Mouse (Mus musculus): ENCODE measurements around the gene Ddit4. TPM values are rescaled to one million over a fixed set of nuclear protein-coding genes. Genes with fewer than 3 reads are reported as not detected.

The Ddit4 gene
- polyA plus RNA-seq, 1 experiment from 2014 or later, result 58.7 TPM

DNA sequence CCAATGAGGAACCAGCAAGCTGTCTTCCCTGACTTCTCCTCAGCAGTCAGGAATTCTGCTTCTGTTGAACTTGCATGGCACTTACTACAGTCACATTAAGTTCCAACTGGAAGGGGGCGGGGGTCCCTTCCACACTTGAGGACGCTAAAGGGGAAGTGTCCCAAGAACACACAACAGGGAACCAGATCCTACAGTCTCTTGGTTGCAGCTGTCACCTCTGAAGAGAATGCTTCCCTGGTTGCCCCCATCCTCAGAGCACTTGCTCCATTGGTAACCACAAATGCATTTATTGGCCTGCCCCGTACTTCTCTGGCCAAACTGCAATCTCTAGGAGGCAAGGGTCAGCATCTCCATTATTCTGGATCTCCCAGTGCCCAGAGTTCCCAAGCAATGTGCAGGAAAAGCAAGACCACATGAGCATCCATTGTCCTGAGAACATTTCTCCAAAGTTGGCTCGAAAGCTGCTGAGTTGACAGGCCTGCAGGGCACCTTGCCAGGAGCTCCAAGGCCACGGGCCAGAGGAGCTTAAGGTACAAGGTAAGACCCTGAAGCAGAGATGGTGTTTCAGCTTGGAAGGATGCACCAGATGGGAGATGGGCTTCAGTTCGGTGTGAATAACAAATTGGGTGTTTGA, 15.8 kb upstream of the Ddit4 start:
- no peak overlapping the region for H3K4me3 ChIP-seq
- no peak for DNase-seq (ENCODE audit: low spot score)
- no peaks in the 10 kb centered on the region for H3K36me3 ChIP-seq
- 92% methylated on average over 6 of the region's 6 CpGs for WGBS
- H3K27me3 ChIP-seq (ENCODE audit: low read depth, poor library complexity, severe bottlenecking), result no peaks in the 10 kb centered on the region
- no peaks in the 10 kb centered on the region for H3K9me3 ChIP-seq (replicated peaks)
- peak overlapping the region; percentile 31; the same call in 1 of the 2 replicates for H3K27ac ChIP-seq
- H3K4me1 ChIP-seq, result peaks cover 54% of the 10 kb centered on the region

- DNase-seq (ENCODE audit: low spot score), result no peak
- Histone ChIP-seq H3K4me1 (peaks cover 54% of the 10 kb centered on the region), H3K27me3 (ENCODE audit: low read depth, poor library complexity, severe bottlenecking) (no peaks in the 10 kb centered on the region), H3K27ac (peak overlapping the region; percentile 96), H3K9me3 (replicated peaks) (no peaks in the 10 kb centered on the region), H3K4me3 (no peak overlapping the region), H3K36me3 (no peaks in the 10 kb centered on the region)
- WGBS, result 91% methylated on average over 6 of the region's 6 CpGs
Measured at GRCm38 (mm10) chr10:59966743-59967142, 15.1 kb upstream of the Ddit4 start.

- Histone ChIP-seq H3K4me1 (peaks cover 52% of the 10 kb centered on the region), H3K27me3 (ENCODE audit: low read depth, poor library complexity, severe bottlenecking) (no peaks in the 10 kb centered on the region), H3K36me3 (no peaks in the 10 kb centered on the region), H3K4me3 (peak overlapping the region; percentile 40; the same call in 1 of the 2 replicates), H3K9me3 (replicated peaks) (no peaks in the 10 kb centered on the region), H3K27ac (peak overlapping the region; percentile 96)
- DNase-seq (ENCODE audit: low spot score), result peak; percentile 71
- 38% methylated on average over 8 of the region's 8 CpGs for WGBS
Measured at GRCm38 (mm10) chr10:59965788-59966187, 14.2 kb upstream of the Ddit4 start.

- Histone ChIP-seq H3K36me3 (no peaks in the 10 kb centered on the region), H3K9me3 (replicated peaks) (no peaks in the 10 kb centered on the region), H3K27ac (peak overlapping the region; percentile 96), H3K4me1 (peaks cover 47% of the 10 kb centered on the region), H3K4me3 (peak overlapping the region; percentile 40; the same call in 1 of the 2 replicates), H3K27me3 (ENCODE audit: low read depth, poor library complexity, severe bottlenecking) (no peaks in the 10 kb centered on the region)
- 49% methylated on average over 9 of the region's 9 CpGs for WGBS
- DNase-seq (ENCODE audit: low spot score), result peak; percentile 50
Measured at GRCm38 (mm10) chr10:59965362-59965695, 13.7 kb upstream of the Ddit4 start.

- peak; percentile 82 for DNase-seq (ENCODE audit: low spot score)
- no peaks in the 10 kb centered on the region for H3K36me3 ChIP-seq
- peaks cover 41% of the 10 kb centered on the region for H3K4me1 ChIP-seq
- no peaks in the 10 kb centered on the region for H3K9me3 ChIP-seq (replicated peaks)
- peak overlapping the region; percentile 96 for H3K27ac ChIP-seq
- H3K27me3 ChIP-seq (ENCODE audit: low read depth, poor library complexity, severe bottlenecking), result no peaks in the 10 kb centered on the region
- 3% methylated on average over 23 of the region's 23 CpGs for WGBS
- H3K4me3 ChIP-seq, result peak overlapping the region; percentile 40
Measured at GRCm38 (mm10) chr10:59964504-59965361, 13.1 kb upstream of the Ddit4 start.

DNA sequence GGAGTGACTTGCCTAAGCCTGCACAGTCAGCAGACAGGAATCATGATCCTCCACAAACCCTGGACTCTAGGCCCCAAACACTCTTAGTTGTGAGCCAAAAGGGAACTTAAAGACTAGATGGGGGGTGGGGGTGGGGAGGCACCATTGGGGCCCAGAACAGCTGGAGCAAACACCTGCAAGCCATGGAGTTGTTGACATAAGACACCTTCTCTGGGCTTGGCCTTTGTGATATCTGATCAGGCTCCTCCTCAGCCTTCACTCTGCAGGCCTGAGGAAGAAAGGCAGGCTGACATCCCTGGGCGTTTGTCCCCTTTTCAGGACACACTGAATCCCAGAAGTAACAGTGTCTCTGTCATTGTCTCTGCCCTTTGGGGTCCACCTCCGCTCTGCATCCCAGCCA, 12.0 kb upstream of the Ddit4 start:
- Histone ChIP-seq H3K27me3 (ENCODE audit: low read depth, poor library complexity, severe bottlenecking) (peaks cover 7% of the 10 kb centered on the region), H3K4me3 (no peak overlapping the region), H3K27ac (peak overlapping the region; percentile 96), H3K4me1 (peaks cover 41% of the 10 kb centered on the region), H3K36me3 (no peaks in the 10 kb centered on the region), H3K9me3 (replicated peaks) (no peaks in the 10 kb centered on the region)
- DNase-seq (ENCODE audit: low spot score), result no peak
- 48% methylated on average over 2 of the region's 2 CpGs for WGBS

DNA sequence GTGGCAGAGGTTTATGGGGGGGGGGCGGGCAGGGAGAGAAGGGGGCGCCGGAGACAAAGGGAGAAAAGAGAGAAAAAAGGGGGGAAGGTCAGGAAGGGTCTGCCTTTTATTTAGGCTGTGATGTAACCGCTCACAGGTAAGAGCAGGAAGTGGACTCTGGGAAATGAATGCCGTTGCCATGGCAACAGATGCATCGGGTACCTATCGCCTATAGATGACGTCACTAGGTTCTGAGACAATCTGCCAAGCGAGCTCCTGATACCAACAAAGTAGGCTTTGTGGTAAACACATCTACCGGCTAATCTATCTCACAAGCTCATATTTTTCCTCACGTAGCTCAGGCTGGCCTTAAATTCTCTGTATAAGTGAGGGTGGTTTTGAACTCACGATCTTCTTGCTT, 7.9 kb upstream of the Ddit4 start:
- Histone ChIP-seq H3K9me3 (replicated peaks) (no peaks in the 10 kb centered on the region), H3K4me1 (peaks cover 38% of the 10 kb centered on the region), H3K27me3 (ENCODE audit: low read depth, poor library complexity, severe bottlenecking) (peaks cover 34% of the 10 kb centered on the region), H3K27ac (no peak overlapping the region), H3K36me3 (no peaks in the 10 kb centered on the region), H3K4me3 (no peak overlapping the region)
- WGBS, result 75% methylated on average over 12 of the region's 12 CpGs
- no peak for DNase-seq (ENCODE audit: low spot score)

GRCm38 (mm10) chr10:59958458-59958857, 6.8 kb upstream of the Ddit4 start:
- no peak overlapping the region for H3K27ac ChIP-seq
- H3K27me3 ChIP-seq (ENCODE audit: low read depth, poor library complexity, severe bottlenecking), result peaks cover 34% of the 10 kb centered on the region
- no peaks in the 10 kb centered on the region for H3K9me3 ChIP-seq (replicated peaks)
- DNase-seq (ENCODE audit: low spot score), result no peak
- no peaks in the 10 kb centered on the region for H3K36me3 ChIP-seq
- peaks cover 29% of the 10 kb centered on the region for H3K4me1 ChIP-seq
- 38% methylated on average over 5 of the region's 5 CpGs for WGBS
- H3K4me3 ChIP-seq, result no peak overlapping the region

DNA sequence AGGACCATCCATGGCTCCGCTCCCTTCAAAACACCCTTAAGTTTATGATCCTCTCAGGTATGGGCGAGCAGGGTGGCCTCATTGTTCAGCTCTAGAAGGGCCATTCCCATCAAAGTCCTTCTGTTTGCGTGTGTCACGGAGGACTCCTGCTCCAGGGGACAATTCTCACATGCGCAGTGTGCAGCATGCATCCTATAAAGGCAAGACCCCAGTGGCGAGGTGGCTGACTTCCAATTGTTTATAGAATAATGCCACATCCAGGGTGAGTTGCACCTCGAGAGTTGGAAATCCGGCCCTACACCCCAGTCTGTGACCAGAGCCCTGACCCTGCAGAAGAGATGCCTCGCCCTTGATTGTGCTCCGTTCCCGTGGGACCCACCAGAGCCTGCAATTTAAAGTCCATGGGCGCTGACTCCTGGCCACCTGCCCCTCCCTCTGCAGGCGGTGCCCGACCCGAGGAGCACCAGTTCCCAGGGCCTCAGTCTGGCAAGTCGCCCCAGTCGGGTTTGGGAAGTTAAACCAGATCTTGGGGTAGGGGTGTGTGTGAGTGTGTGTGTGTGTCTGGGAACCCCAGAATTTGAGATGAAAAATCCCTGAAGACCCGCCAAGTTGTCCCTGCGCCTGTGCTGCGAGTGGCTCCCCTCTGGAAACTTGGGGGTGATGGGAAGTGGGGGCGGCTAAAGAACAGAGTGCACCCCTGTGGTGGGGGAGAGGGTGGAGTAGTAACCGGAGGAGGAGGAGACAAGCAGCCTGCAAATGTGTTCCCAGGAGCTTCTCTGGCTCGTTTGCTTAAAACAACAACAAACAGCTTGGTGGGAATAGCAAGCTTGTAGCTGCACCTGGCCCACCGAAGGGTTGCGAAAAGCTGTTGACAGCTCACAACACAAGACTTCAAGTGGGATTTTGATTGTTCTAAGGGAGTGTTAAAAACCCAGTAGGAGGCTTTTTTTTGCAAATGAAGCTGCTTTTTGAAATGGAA, 5.8 kb upstream of the Ddit4 start:
- Histone ChIP-seq H3K27ac (peak overlapping the region; percentile 56), H3K4me3 (peak overlapping the region; percentile 29), H3K36me3 (no peaks in the 10 kb centered on the region), H3K27me3 (ENCODE audit: low read depth, poor library complexity, severe bottlenecking) (peaks cover 34% of the 10 kb centered on the region), H3K9me3 (replicated peaks) (no peaks in the 10 kb centered on the region), H3K4me1 (peaks cover 35% of the 10 kb centered on the region)
- no peak for DNase-seq (ENCODE audit: low spot score)
- WGBS, result 12% methylated on average over 25 of the region's 25 CpGs

GRCm38 (mm10) chr10:59956681-59957080, 5.0 kb upstream of the Ddit4 start:
- Histone ChIP-seq H3K27ac (peak overlapping the region; percentile 56; the same call in 1 of the 2 replicates), H3K9me3 (replicated peaks) (no peaks in the 10 kb centered on the region), H3K27me3 (ENCODE audit: low read depth, poor library complexity, severe bottlenecking) (peaks cover 34% of the 10 kb centered on the region), H3K4me1 (peaks cover 39% of the 10 kb centered on the region), H3K4me3 (no peak overlapping the region), H3K36me3 (no peaks in the 10 kb centered on the region)
- DNase-seq (ENCODE audit: low spot score), result no peak
- 62% methylated on average over 5 of the region's 5 CpGs for WGBS

- Histone ChIP-seq H3K27ac (peak overlapping the region; percentile 26; the same call in 1 of the 2 replicates), H3K4me1 (peaks cover 59% of the 10 kb centered on the region), H3K4me3 (no peak overlapping the region), H3K9me3 (replicated peaks) (no peaks in the 10 kb centered on the region), H3K27me3 (ENCODE audit: low read depth, poor library complexity, severe bottlenecking) (peaks cover 27% of the 10 kb centered on the region), H3K36me3 (peaks cover 17% of the 10 kb centered on the region)
- WGBS, result 33% methylated on average over 7 of the region's 7 CpGs
- DNase-seq (ENCODE audit: low spot score), result no peak
Measured at GRCm38 (mm10) chr10:59953564-59954039, 2.0 kb upstream of the Ddit4 start.

DNA sequence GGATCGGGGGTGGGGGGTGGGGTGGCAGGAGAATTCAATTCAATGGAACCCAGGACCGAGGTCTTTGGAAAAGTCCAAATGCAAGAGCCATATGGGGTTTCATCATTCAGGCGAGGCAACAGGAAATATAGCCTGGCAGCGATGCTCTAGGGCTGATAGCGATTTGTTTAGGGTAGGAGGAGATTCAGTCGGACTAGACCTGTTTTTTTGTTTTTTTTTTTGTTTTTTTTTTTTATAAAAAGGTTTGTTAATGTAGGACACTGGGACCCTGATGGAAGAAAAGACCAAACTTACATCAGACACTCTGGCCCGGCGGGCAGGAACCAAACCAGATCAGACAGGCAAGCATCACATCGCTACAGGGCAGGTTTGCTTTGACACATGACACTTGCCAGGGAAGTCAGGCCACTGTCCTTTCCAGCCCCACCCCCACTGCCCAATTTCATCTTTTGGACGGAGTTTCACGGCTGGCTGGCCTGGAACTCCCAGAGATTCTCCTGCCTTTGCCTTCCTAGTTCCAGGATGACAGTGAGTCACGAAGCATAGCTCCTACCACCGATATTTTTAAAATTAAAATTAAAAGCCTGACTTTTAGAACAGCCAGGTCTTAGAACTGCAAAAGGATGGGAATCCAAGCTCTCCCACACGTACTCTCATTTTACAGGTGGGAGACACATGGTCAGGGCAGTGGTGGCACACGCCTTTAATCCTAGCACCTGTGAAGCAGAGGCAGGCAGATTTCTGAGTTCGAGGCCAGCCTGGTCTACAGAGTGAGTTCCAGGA, 1.3 kb upstream of the Ddit4 start:
- H3K27me3 ChIP-seq (ENCODE audit: low read depth, poor library complexity, severe bottlenecking), result peaks cover 21% of the 10 kb centered on the region
- H3K27ac ChIP-seq, result peak overlapping the region; percentile 95
- peak overlapping the region; percentile 73 for H3K4me3 ChIP-seq
- H3K9me3 ChIP-seq (replicated peaks), result no peaks in the 10 kb centered on the region
- peaks cover 55% of the 10 kb centered on the region for H3K4me1 ChIP-seq
- H3K36me3 ChIP-seq, result peaks cover 17% of the 10 kb centered on the region
- peak; percentile 50 for DNase-seq (ENCODE audit: low spot score)
- 17% methylated on average over 16 of the region's 16 CpGs for WGBS

Data from limb, embryonic 10.5 days (tissue).